Mouse (Mus musculus) heart, adult 2 months (tissue): ENCODE results near the gene Dzip1. TPM values are rescaled to one million over a fixed set of nuclear protein-coding genes. Genes with fewer than 3 reads are reported as not detected.
A peak's percentile ranks its signal among the peaks of the same experiment; 100 is the strongest.

Experiments used
- DNase-seq, 2 experiments: peaks; one replicate each; pipeline ENCODE4 v3.0.0; 2021
- H3K27ac ChIP-seq: fragments of 200-600 bp; 2 replicates; pipeline ENCODE4 v1.8.1; 2022
- H3K27me3 ChIP-seq: fragments of 200-500 bp; 2 replicates; pipeline ENCODE4 v1.6.1; 2012; ENCODE audit warnings: mild to moderate bottlenecking, low read length, inconsistent platforms, mixed read lengths; ENCODE audit not compliant: control insufficient read depth, insufficient read depth
- H3K36me3 ChIP-seq: fragments of 200-500 bp; 2 replicates; pipeline ENCODE4 v1.6.1; 2012; ENCODE audit warnings: low read length, inconsistent platforms; ENCODE audit not compliant: control insufficient read depth, insufficient read depth
- H3K4me1 ChIP-seq: fragments of 200-500 bp; 2 replicates; pipeline ENCODE4 v1.6.1; 2011; ENCODE audit warnings: low read length; ENCODE audit not compliant: control insufficient read depth, insufficient read depth
- H3K4me3 ChIP-seq: fragments of 200-600 bp; 2 replicates; pipeline ENCODE4 v1.8.1; 2022
- H3K79me2 ChIP-seq: fragments of 200-500 bp; replicated peaks from 2 replicates; pipeline ENCODE4 v1.6.1; 2012; ENCODE audit warnings: mild to moderate bottlenecking, inconsistent platforms, low read length, moderate library complexity, mixed read lengths; ENCODE audit not compliant: control insufficient read depth, insufficient read depth
- H3K9ac ChIP-seq: fragments of 200-500 bp; 2 replicates; pipeline ENCODE4 v1.6.1; 2012; ENCODE audit warnings: low read depth, mild to moderate bottlenecking, control low read depth, inconsistent platforms, low read length, mixed read lengths
- CTCF ChIP-seq: fragments of 200-600 bp; IDR thresholded peaks from 2 replicates; pipeline ENCODE4 v1.8.1; 2022; ENCODE audit warnings: antibody characterized with exemption, mild to moderate bottlenecking, moderate library complexity
- EP300 ChIP-seq: fragments of 200-500 bp; IDR thresholded peaks from 2 replicates; pipeline ENCODE4 v1.6.1; 2011; ENCODE audit warnings: low read depth, low read length, control low read depth; ENCODE audit not compliant: insufficient read depth
- POLR2A ChIP-seq: fragments of 200-500 bp; IDR thresholded peaks from 2 replicates; pipeline ENCODE4 v1.6.1; 2011; ENCODE audit warnings: mild to moderate bottlenecking, low read depth, low read length, control low read depth; ENCODE audit not compliant: insufficient read depth
- WGBS: fragments of 180-500 bp; shearing (Covaris S2); methylation state at CpG from one replicate; pipeline ENCODE4 v1.1.7; 2018; 5-methylcytosine and 5-hydroxymethylcytosine counted together
- intact Hi-C: fragments of 180-260 bp; cut with DNase I; formaldehyde crosslinking; loops from one replicate; pipeline ENCODE4 v1.15.1; 2025
- polyA plus RNA-seq: library from polyadenylated mRNA; depleted of rRNA; stranded (reverse); fragments of >200 nt; gene quantifications from 2 replicates; pipeline ENCODE4 v1.2.3, GENCODE M21; 2012
- total RNA-seq, 2 experiments: library from RNA; stranded (reverse); gene quantifications; 2 replicates each; pipeline ENCODE4 v1.2.3; 2021

The Dzip1 gene
- total and polyA plus RNA-seq, 3 experiments = 1.9 to 2.8 (median 2.2) TPM

GRCm38 (mm10) chr14:118931181-118931580, 5.9 kb upstream of the Dzip1 start:
- Histone ChIP-seq H3K27ac (no peak overlapping the region), H3K9ac (no peak overlapping the region), H3K79me2 (no peaks in the 10 kb centered on the region), H3K36me3 (no peaks in the 10 kb centered on the region), H3K27me3 (no peaks in the 10 kb centered on the region), H3K4me1 (no peaks in the 10 kb centered on the region), H3K4me3 (no peak overlapping the region)
- intact Hi-C loops = loop anchor here (10.0 kb wide), 1 partner anchor 426 kb away; no protein-coding TSS in a partner anchor
- no peak for TF ChIP-seq CTCF
- no peak for TF ChIP-seq EP300
- DNase-seq = no peak
- WGBS = 80% methylated on average over 2 of the region's 2 CpGs

DNA sequence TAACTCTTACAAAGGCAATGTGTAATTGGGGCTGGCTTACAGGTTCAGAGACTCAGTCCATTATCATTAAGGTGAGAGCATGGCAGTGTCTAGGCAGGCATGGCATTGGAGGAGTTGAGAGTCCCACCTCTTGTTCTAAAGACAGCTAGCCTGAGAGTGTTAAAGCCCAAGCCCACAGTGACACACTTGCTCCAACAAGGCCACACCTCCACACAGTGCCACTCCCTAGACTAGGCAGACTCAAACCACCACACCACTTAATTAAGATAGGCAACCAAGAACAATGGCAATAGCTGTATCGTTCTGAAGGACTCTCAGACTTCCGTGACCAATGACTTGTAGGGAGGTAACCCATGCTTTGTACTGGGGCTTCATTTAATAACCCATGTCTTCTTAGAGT, 5.5 kb upstream of the Dzip1 start:
- Histone ChIP-seq H3K36me3 (no peaks in the 10 kb centered on the region), H3K4me1 (no peaks in the 10 kb centered on the region), H3K27ac (no peak overlapping the region), H3K27me3 (no peaks in the 10 kb centered on the region), H3K79me2 (no peaks in the 10 kb centered on the region), H3K9ac (no peak overlapping the region), H3K4me3 (no peak overlapping the region)
- TF ChIP-seq CTCF = no peak
- no peak for TF ChIP-seq EP300
- TF ChIP-seq POLR2A = no peak
- no peak for DNase-seq
- intact Hi-C loops = loop anchor here (10.0 kb wide), 1 partner anchor 426 kb away; no protein-coding TSS in a partner anchor
- WGBS = 73% methylated on average over 2 of the region's 2 CpGs

DNA sequence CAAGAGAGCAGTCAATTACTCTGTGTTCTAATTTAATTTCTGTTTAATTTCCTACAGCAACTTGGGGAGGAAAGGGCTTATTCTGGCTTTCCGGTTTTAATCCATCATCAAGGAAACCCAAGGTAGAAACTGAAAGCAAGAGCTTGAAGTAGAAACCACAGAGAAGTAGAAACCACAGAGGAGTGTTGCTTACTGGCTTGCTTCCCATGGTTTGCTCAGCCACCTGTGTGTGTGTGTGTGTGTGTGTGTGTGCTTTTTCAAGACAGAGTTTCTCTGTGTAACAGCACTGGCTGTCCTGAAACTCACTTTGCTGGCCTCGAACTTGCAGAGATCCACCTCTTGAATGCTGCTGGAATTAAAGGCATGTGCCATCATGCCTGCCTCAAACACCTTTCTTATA, 4.5 kb upstream of the Dzip1 start:
- no peak overlapping the region for H3K9ac ChIP-seq
- H3K79me2 ChIP-seq = no peaks in the 10 kb centered on the region
- 82% methylated on average over 2 of the region's 2 CpGs for WGBS
- DNase-seq = no peak
- intact Hi-C loops = loop anchor here (10.0 kb wide), 1 partner anchor 425 kb away; no protein-coding TSS in a partner anchor
- no peak overlapping the region for H3K27ac ChIP-seq
- no peaks in the 10 kb centered on the region for H3K36me3 ChIP-seq
- no peaks in the 10 kb centered on the region; the same call in 1 of the 2 replicates for H3K27me3 ChIP-seq
- H3K4me1 ChIP-seq = no peaks in the 10 kb centered on the region; the same call in 1 of the 2 replicates
- H3K4me3 ChIP-seq = no peak overlapping the region
- no peak for TF ChIP-seq CTCF
- no peak for TF ChIP-seq EP300
- no peak for TF ChIP-seq POLR2A

DNA sequence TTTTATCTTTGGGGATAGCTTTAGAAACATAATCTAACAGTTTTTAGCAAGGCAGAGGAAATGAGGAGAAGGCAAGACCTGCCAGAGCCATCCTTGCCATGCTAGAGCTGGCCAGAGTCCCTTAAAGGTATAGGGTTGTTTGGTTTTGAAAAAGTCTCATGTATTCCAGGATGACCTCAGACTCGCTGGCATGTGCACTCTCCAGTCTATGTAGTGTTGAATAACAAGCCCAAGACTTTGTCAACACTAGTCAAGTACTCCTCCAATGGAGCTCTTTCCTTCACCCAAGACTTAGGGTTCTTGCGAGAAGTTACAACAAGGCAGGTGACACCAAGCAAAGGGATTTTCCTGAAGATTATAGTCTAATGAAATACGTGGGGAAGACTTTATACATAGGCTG, 3.3 kb upstream of the Dzip1 start:
- 72% methylated on average over 3 of the region's 3 CpGs for WGBS
- Histone ChIP-seq H3K27ac (no peak overlapping the region), H3K4me3 (no peak overlapping the region), H3K4me1 (no peaks in the 10 kb centered on the region; the same call in 1 of the 2 replicates), H3K79me2 (no peaks in the 10 kb centered on the region), H3K9ac (no peak overlapping the region), H3K36me3 (no peaks in the 10 kb centered on the region), H3K27me3 (no peaks in the 10 kb centered on the region; the same call in 1 of the 2 replicates)
- TF ChIP-seq EP300 = no peak
- no peak for TF ChIP-seq POLR2A
- no peak for TF ChIP-seq CTCF
- intact Hi-C loops = no loop called here
- no peak for DNase-seq

GRCm38 (mm10) chr14:118922667-118923184, 2.5 kb downstream of the Dzip1 start:
- H3K27me3 ChIP-seq = peaks cover 3% of the 10 kb centered on the region; the same call in 1 of the 2 replicates
- WGBS = 4% methylated on average over 45 of the region's 47 CpGs
- TF ChIP-seq POLR2A (no peak), CTCF (no peak), EP300 (no peak)
- no peak overlapping the region for H3K27ac ChIP-seq
- no peaks in the 10 kb centered on the region for H3K79me2 ChIP-seq
- no peaks in the 10 kb centered on the region for H3K36me3 ChIP-seq
- H3K4me1 ChIP-seq = no peaks in the 10 kb centered on the region; the same call in 1 of the 2 replicates
- H3K9ac ChIP-seq = no peak overlapping the region
- peak; percentile 15 to 31 for DNase-seq
- H3K4me3 ChIP-seq = no peak overlapping the region
- intact Hi-C loops = no loop called here

- Histone ChIP-seq H3K27ac (no peak overlapping the region), H3K4me1 (no peaks in the 10 kb centered on the region; the same call in 1 of the 2 replicates), H3K36me3 (no peaks in the 10 kb centered on the region), H3K4me3 (no peak overlapping the region), H3K79me2 (no peaks in the 10 kb centered on the region), H3K9ac (no peak overlapping the region), H3K27me3 (peaks cover 3% of the 10 kb centered on the region; the same call in 1 of the 2 replicates)
- intact Hi-C loops = no loop called here
- 51% methylated on average over 22 of the region's 22 CpGs for WGBS
- no peak for DNase-seq
- TF ChIP-seq POLR2A = no peak
- TF ChIP-seq EP300 = no peak
- no peak for TF ChIP-seq CTCF
Measured at GRCm38 (mm10) chr14:118922251-118922650, 3.0 kb downstream of the Dzip1 start.
